Mouse (Mus musculus) embryonic facial prominence, embryonic 11.5 days (tissue): ENCODE data around the gene Mycbpap. TPM values are rescaled to one million over a fixed set of nuclear protein-coding genes. Genes with fewer than 3 reads are reported as not detected.

Source experiments
- ATAC-seq: fragments of 200-750 bp; cut with Nextera tagmentation; replicated peaks from 2 replicates; pipeline ENCODE4 v1.8.0; 2017; ENCODE audit warnings: low read depth; ENCODE audit not compliant: insufficient number of reproducible peaks, low FRiP score, low TSS enrichment
- DNase-seq: peaks from one replicate; pipeline ENCODE4 v3.0.0-alpha.2; 2015; ENCODE audit warnings: low spot score
- H3K27ac ChIP-seq: fragments of 300-500 bp; sonication (generic); replicated peaks from 2 replicates; pipeline ENCODE4 v1.5.1; 2014; ENCODE audit warnings: mild to moderate bottlenecking, low read depth, low read length, control low read depth
- H3K27me3 ChIP-seq: fragments of 300-500 bp; sonication (generic); 2 replicates; pipeline ENCODE4 v1.6.1; 2014; ENCODE audit warnings: mild to moderate bottlenecking, low read length, moderate library complexity, mixed read lengths; ENCODE audit not compliant: control insufficient read depth, insufficient read depth
- H3K36me3 ChIP-seq: fragments of 300-500 bp; sonication (generic); replicated peaks from 2 replicates; pipeline ENCODE4 v1.6.1; 2014; ENCODE audit warnings: low read depth, mild to moderate bottlenecking, low read length, moderate library complexity, mixed read lengths; ENCODE audit not compliant: control insufficient read depth, insufficient read depth
- H3K4me1 ChIP-seq: fragments of 300-500 bp; sonication (generic); 2 replicates; pipeline ENCODE4 v1.6.1; 2014; ENCODE audit warnings: low read length, mixed read lengths; ENCODE audit not compliant: control insufficient read depth, insufficient read depth
- H3K4me2 ChIP-seq: fragments of 300-500 bp; sonication (generic); 2 replicates; pipeline ENCODE4 v1.6.1; 2014; ENCODE audit warnings: low read depth, mild to moderate bottlenecking, control low read depth, low read length, moderate library complexity
- H3K4me3 ChIP-seq: fragments of 300-500 bp; sonication (generic); 2 replicates; pipeline ENCODE4 v1.5.1; 2014; ENCODE audit warnings: low read depth, low read length, control low read depth
- H3K9ac ChIP-seq: fragments of 300-500 bp; sonication (generic); replicated peaks from 2 replicates; pipeline ENCODE4 v1.6.1; 2014; ENCODE audit warnings: mild to moderate bottlenecking, control low read depth, low read length
- H3K9me3 ChIP-seq: fragments of 300-500 bp; sonication (generic); replicated peaks from 2 replicates; pipeline ENCODE4 v1.6.1; 2016; ENCODE audit warnings: mild to moderate bottlenecking, low read length, inconsistent platforms, mixed read lengths; ENCODE audit not compliant: control insufficient read depth
- WGBS: fragments of 180-500 bp; shearing (Covaris S2); extraction: QIAGEN DNeasy Blood & Tissue Kit; methylation state at CpG from one replicate; pipeline ENCODE4 v1.1.7; 2014; 5-methylcytosine and 5-hydroxymethylcytosine counted together
- polyA plus RNA-seq: library from polyadenylated mRNA; unstranded; fragments of >200 nt; fragmentation: Nextera tagmentation; extraction: Ambion mirVana; gene quantifications from 2 replicates; pipeline ENCODE4 v1.2.1, GENCODE M21; 2014

Gene Mycbpap
- polyA plus RNA-seq, 1 experiment from 2014 or later, result 1.9 TPM

GRCm38 (mm10) chr11:94485223-94485622, 36.3 kb downstream of the Mycbpap start:
- no peak for DNase-seq
- Histone ChIP-seq H3K4me3 (no peak overlapping the region), H3K36me3 (no peaks in the 10 kb centered on the region), H3K4me1 (no peaks in the 10 kb centered on the region), H3K9me3 (no peaks in the 10 kb centered on the region), H3K9ac (no peak overlapping the region), H3K4me2 (no peak overlapping the region), H3K27me3 (no peaks in the 10 kb centered on the region), H3K27ac (no peak overlapping the region)
- ATAC-seq, result no peak
- WGBS, result 80% methylated on average over 5 of the region's 5 CpGs

GRCm38 (mm10) chr11:94484636-94485035, 36.9 kb downstream of the Mycbpap start:
- Histone ChIP-seq H3K4me1 (no peaks in the 10 kb centered on the region), H3K27me3 (no peaks in the 10 kb centered on the region), H3K9me3 (no peaks in the 10 kb centered on the region), H3K4me2 (no peak overlapping the region), H3K36me3 (no peaks in the 10 kb centered on the region), H3K27ac (no peak overlapping the region), H3K4me3 (no peak overlapping the region), H3K9ac (no peak overlapping the region)
- WGBS, result 85% methylated on average over 9 of the region's 9 CpGs
- DNase-seq (no peak), ATAC-seq (no peak)

GRCm38 (mm10) chr11:94483921-94484320, 37.6 kb downstream of the Mycbpap start:
- Histone ChIP-seq H3K27ac (no peak overlapping the region), H3K9ac (no peak overlapping the region), H3K9me3 (no peaks in the 10 kb centered on the region), H3K27me3 (no peaks in the 10 kb centered on the region), H3K4me2 (no peak overlapping the region), H3K4me3 (no peak overlapping the region), H3K4me1 (no peaks in the 10 kb centered on the region), H3K36me3 (no peaks in the 10 kb centered on the region)
- no peak for ATAC-seq
- 59% methylated on average over 14 of the region's 14 CpGs for WGBS
- no peak for DNase-seq

GRCm38 (mm10) chr11:94483436-94483835, 38.1 kb downstream of the Mycbpap start:
- no peaks in the 10 kb centered on the region for H3K9me3 ChIP-seq
- no peak overlapping the region for H3K4me3 ChIP-seq
- no peaks in the 10 kb centered on the region for H3K36me3 ChIP-seq
- ATAC-seq, result no peak
- DNase-seq, result no peak
- 66% methylated on average over 11 of the region's 11 CpGs for WGBS
- H3K4me2 ChIP-seq, result no peak overlapping the region
- H3K4me1 ChIP-seq, result no peaks in the 10 kb centered on the region
- H3K27ac ChIP-seq, result no peak overlapping the region
- no peak overlapping the region for H3K9ac ChIP-seq
- no peaks in the 10 kb centered on the region for H3K27me3 ChIP-seq

- 86% methylated on average over 11 of the region's 11 CpGs for WGBS
- no peak overlapping the region for H3K9ac ChIP-seq
- ATAC-seq (no peak), DNase-seq (no peak)
- H3K4me2 ChIP-seq, result no peak overlapping the region
- H3K9me3 ChIP-seq, result no peaks in the 10 kb centered on the region
- no peaks in the 10 kb centered on the region for H3K4me1 ChIP-seq
- no peaks in the 10 kb centered on the region for H3K27me3 ChIP-seq
- H3K27ac ChIP-seq, result no peak overlapping the region
- no peak overlapping the region for H3K4me3 ChIP-seq
- no peaks in the 10 kb centered on the region for H3K36me3 ChIP-seq
Measured at GRCm38 (mm10) chr11:94482738-94483137, 38.8 kb downstream of the Mycbpap start.

- Histone ChIP-seq H3K27ac (no peak overlapping the region), H3K27me3 (no peaks in the 10 kb centered on the region), H3K4me3 (no peak overlapping the region), H3K4me1 (no peaks in the 10 kb centered on the region), H3K36me3 (no peaks in the 10 kb centered on the region), H3K9me3 (no peaks in the 10 kb centered on the region), H3K4me2 (no peak overlapping the region), H3K9ac (no peak overlapping the region)
- DNase-seq (no peak), ATAC-seq (no peak)
- WGBS, result 85% methylated on average over 7 of the region's 7 CpGs
Measured at GRCm38 (mm10) chr11:94481963-94482362, 39.6 kb downstream of the Mycbpap start.

GRCm38 (mm10) chr11:94480382-94480781, 41.2 kb downstream of the Mycbpap start:
- no peaks in the 10 kb centered on the region for H3K9me3 ChIP-seq
- no peak overlapping the region for H3K9ac ChIP-seq
- H3K27me3 ChIP-seq, result peaks cover 4% of the 10 kb centered on the region
- no peaks in the 10 kb centered on the region; the same call in 1 of the 2 replicates for H3K4me1 ChIP-seq
- H3K36me3 ChIP-seq, result no peaks in the 10 kb centered on the region
- no peak overlapping the region for H3K4me3 ChIP-seq
- no peak for ATAC-seq
- H3K27ac ChIP-seq, result no peak overlapping the region
- no peak overlapping the region for H3K4me2 ChIP-seq
- WGBS, result 87% methylated on average over 9 of the region's 9 CpGs
- no peak for DNase-seq

- no peaks in the 10 kb centered on the region for H3K9me3 ChIP-seq
- 53% methylated on average over 6 of the region's 6 CpGs for WGBS
- H3K9ac ChIP-seq, result no peak overlapping the region
- H3K27ac ChIP-seq, result no peak overlapping the region
- H3K4me2 ChIP-seq, result no peak overlapping the region
- DNase-seq (no peak), ATAC-seq (no peak)
- no peaks in the 10 kb centered on the region; the same call in 1 of the 2 replicates for H3K4me1 ChIP-seq
- H3K27me3 ChIP-seq, result peaks cover 9% of the 10 kb centered on the region
- H3K4me3 ChIP-seq, result no peak overlapping the region
- no peaks in the 10 kb centered on the region for H3K36me3 ChIP-seq
Measured at GRCm38 (mm10) chr11:94477651-94478050, 43.9 kb downstream of the Mycbpap start.
